Mouse (Mus musculus) forebrain, embryonic 11.5 days (tissue): ENCODE measurements at regions not wholly inside any gene's neighbourhood (a gene's known extent, or its start where the extent isn't known, plus 50 kb on each side); places are given as distances from the start of the nearest gene placed in this dataset.
"Not testable (repeated sequence)": the region's sequence is repeated elsewhere in the genome, so short reads cannot be mapped to it uniquely, and the experiment has no call there.

Source experiments
- ATAC-seq: fragments of 200-750 bp; cut with Nextera tagmentation; replicated peaks from 2 replicates; pipeline ENCODE4 v1.8.0; 2017; ENCODE audit warnings: moderate TSS enrichment; ENCODE audit not compliant: low FRiP score
- DNase-seq: peaks from one replicate; pipeline ENCODE4 v3.0.0-alpha.2; 2017; ENCODE audit warnings: low spot score
- H3K27ac ChIP-seq: fragments of 300-500 bp; sonication (generic); 2 replicates; pipeline ENCODE4 v1.5.1; 2014; ENCODE audit warnings: low read depth, low read length
- H3K27me3 ChIP-seq: fragments of 300-500 bp; sonication (generic); 2 replicates; pipeline ENCODE4 v1.6.1; 2014; ENCODE audit warnings: mild to moderate bottlenecking, low read length, mixed read lengths; ENCODE audit not compliant: control insufficient read depth, insufficient read depth
- H3K36me3 ChIP-seq: fragments of 300-500 bp; sonication (generic); 2 replicates; pipeline ENCODE4 v1.6.1; 2014; ENCODE audit warnings: mild to moderate bottlenecking, low read length, moderate library complexity, mixed read lengths; ENCODE audit not compliant: control insufficient read depth, insufficient read depth
- H3K4me1 ChIP-seq: fragments of 300-500 bp; sonication (generic); replicated peaks from 2 replicates; pipeline ENCODE4 v1.6.1; 2014; ENCODE audit warnings: low read length, mixed read lengths; ENCODE audit not compliant: control insufficient read depth, insufficient read depth
- H3K4me2 ChIP-seq: fragments of 300-500 bp; sonication (generic); 2 replicates; pipeline ENCODE4 v1.6.1; 2014; ENCODE audit warnings: low read depth, mild to moderate bottlenecking, low read length, moderate library complexity, mixed read lengths; ENCODE audit not compliant: severe bottlenecking
- H3K4me3 ChIP-seq: fragments of 300-500 bp; sonication (generic); 2 replicates; pipeline ENCODE4 v1.5.1; 2014; ENCODE audit warnings: low read depth, low read length
- H3K9ac ChIP-seq: fragments of 300-500 bp; sonication (generic); 2 replicates; pipeline ENCODE4 v1.6.1; 2014; ENCODE audit warnings: low read length
- H3K9me3 ChIP-seq: fragments of 300-500 bp; sonication (generic); 2 replicates; pipeline ENCODE4 v1.6.1; 2016; ENCODE audit warnings: low read length, mixed read lengths; ENCODE audit not compliant: control insufficient read depth
- WGBS: fragments of 180-500 bp; shearing (Covaris S2); extraction: QIAGEN DNeasy Blood & Tissue Kit; methylation state at CpG from one replicate; pipeline ENCODE4 v1.1.7; 2014; 5-methylcytosine and 5-hydroxymethylcytosine counted together

- not testable (repeated sequence) for ATAC-seq, H3K9me3 ChIP-seq, H3K9ac ChIP-seq, H3K27ac ChIP-seq, DNase-seq, H3K4me2 ChIP-seq, H3K36me3 ChIP-seq, H3K4me3 ChIP-seq, H3K27me3 ChIP-seq, H3K4me1 ChIP-seq
- 64% methylated on average over 3 of the region's 3 CpGs for WGBS
Measured at GRCm38 (mm10) chrX:19341231-19342007, 139.7 kb downstream of the Tex13c3 start.

GRCm38 (mm10) chrX:19313286-19313685 lies 167.8 kb downstream of the Tex13c3 start:
- ATAC-seq (no peak), DNase-seq (no peak)
- no peak overlapping the region for H3K4me3 ChIP-seq
- no peaks in the 10 kb centered on the region for H3K27me3 ChIP-seq
- H3K27ac ChIP-seq = no peak overlapping the region
- no peaks in the 10 kb centered on the region for H3K9me3 ChIP-seq
- no peak overlapping the region for H3K4me2 ChIP-seq
- 72% methylated on average over 2 of the region's 2 CpGs for WGBS
- no peak overlapping the region for H3K9ac ChIP-seq
- H3K36me3 ChIP-seq = no peaks in the 10 kb centered on the region
- no peaks in the 10 kb centered on the region for H3K4me1 ChIP-seq

DNA sequence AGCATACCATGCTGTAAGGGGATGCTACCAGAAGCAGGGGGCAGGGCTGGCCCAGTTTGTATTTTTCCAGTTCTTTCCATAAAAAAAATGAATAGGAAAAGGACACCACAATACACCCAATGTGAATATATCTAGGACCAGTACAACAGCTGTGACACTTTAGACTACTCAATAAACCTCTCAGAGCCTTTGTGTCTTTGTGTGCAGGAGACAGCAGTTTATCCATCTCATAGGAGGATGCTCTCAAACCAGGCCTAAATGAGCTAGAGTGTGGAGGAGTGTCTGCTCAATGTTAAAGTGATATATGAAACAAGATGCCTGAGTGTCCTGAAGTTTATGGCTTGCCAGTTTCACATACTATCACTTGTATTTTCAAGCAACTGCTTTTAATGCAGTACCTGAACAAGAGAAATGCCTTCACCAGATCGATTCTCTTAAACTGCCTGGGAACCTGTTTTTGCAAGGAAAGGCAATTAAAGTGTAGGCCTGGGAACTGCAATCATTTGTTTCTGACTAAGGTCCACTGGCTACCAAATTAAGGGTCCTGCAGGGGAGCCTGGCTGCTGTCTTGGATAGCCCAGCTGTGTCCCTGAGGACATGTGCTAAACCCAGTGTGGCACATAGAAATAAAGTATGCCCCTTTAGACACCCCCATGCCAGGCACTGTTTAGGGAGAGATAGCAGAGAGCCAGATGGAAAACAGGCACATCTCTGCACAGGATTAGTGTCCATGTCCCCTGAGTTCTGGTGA lies 169.1 kb downstream of the Tex13c3 start:
- H3K27ac ChIP-seq = no peak overlapping the region
- ATAC-seq (no peak), DNase-seq (no peak)
- no peak overlapping the region for H3K9ac ChIP-seq
- no peak overlapping the region for H3K4me2 ChIP-seq
- no peaks in the 10 kb centered on the region for H3K4me1 ChIP-seq
- H3K27me3 ChIP-seq = no peaks in the 10 kb centered on the region
- no peak overlapping the region for H3K4me3 ChIP-seq
- no peaks in the 10 kb centered on the region for H3K9me3 ChIP-seq
- 59% methylated on average over 1 of the region's 1 CpGs for WGBS
- no peaks in the 10 kb centered on the region for H3K36me3 ChIP-seq

DNA sequence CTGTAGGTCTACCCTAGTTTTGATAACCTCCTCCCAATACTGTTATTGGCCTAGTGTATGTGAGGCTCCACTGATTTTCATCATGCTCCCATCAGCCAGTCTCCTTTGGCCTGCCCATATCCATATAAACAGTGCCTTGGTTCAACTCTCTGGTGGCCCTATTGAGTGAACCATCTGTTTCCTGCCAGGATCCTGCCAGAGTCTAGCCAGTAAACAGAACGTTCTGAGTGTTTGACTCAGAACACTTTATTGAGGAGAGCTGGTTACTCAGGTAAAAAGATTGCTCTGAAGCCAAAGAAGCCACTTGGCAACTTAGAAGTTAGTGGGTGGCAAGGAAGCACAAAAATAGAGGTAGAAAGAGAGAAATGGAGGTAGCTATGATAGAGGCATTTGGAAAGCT lies 169.7 kb downstream of the Tex13c3 start:
- WGBS = 66% methylated on average over 1 of the region's 1 CpGs
- H3K36me3 ChIP-seq = no peaks in the 10 kb centered on the region
- H3K9me3 ChIP-seq = no peaks in the 10 kb centered on the region
- H3K9ac ChIP-seq = no peak overlapping the region
- ATAC-seq (no peak), DNase-seq (no peak)
- H3K4me2 ChIP-seq = no peak overlapping the region
- no peak overlapping the region for H3K27ac ChIP-seq
- H3K4me3 ChIP-seq = no peak overlapping the region
- no peaks in the 10 kb centered on the region for H3K27me3 ChIP-seq
- no peaks in the 10 kb centered on the region for H3K4me1 ChIP-seq

DNA sequence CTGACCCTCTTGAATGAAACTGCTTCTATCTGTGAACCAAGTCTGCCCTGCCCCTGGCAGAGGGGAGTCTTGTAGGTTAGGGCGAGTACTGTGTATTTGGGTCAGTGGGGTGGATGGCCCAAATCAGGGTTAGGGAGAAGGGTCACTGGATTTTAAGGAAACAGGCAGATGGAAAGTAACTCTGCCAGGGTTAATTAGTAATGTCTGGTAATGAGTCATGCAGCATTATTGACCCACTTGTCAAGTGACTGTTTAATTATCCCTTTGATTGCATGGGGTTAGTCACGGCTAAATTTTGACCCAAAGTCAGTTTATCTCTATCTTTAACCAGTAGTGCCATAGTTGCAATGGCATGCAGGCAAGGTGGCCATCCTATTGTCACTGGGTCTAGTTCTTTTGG lies 192.9 kb downstream of the Tex13c3 start:
- WGBS = 84% methylated on average over 2 of the region's 2 CpGs
- Histone ChIP-seq H3K36me3 (no peaks in the 10 kb centered on the region), H3K27ac (no peak overlapping the region), H3K9me3 (no peaks in the 10 kb centered on the region), H3K4me3 (no peak overlapping the region), H3K4me1 (no peaks in the 10 kb centered on the region), H3K9ac (no peak overlapping the region), H3K27me3 (no peaks in the 10 kb centered on the region), H3K4me2 (no peak overlapping the region)
- DNase-seq (no peak), ATAC-seq (no peak)

DNA sequence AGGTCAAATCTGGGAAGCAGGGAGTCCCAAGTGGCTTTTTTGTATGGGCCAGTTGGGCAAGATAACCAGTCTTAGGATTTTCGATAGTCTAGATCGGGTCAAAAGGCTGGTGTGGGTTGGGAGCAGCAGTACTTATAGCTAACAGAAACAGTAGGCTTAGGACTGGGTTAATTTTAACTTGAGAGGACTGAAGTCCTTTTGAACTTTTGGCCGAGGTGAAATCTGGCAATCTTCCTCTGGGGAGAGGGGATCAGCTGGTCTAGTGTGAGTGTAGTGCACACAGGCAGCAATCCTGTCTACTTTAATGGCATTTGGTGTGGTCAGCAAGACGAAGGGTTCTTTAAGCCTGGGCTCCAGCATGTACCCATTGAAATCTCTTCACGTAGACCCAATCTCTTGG lies 194.7 kb downstream of the Tex13c3 start:
- H3K4me1 ChIP-seq = no peaks in the 10 kb centered on the region
- ATAC-seq (no peak), DNase-seq (no peak)
- H3K27me3 ChIP-seq = no peaks in the 10 kb centered on the region
- no peaks in the 10 kb centered on the region for H3K9me3 ChIP-seq
- H3K4me2 ChIP-seq = no peak overlapping the region
- WGBS = 88% methylated on average over 5 of the region's 5 CpGs
- H3K9ac ChIP-seq = no peak overlapping the region
- no peaks in the 10 kb centered on the region for H3K36me3 ChIP-seq
- no peak overlapping the region for H3K4me3 ChIP-seq
- H3K27ac ChIP-seq = no peak overlapping the region

GRCm38 (mm10) chrX:19285773-19286172 lies 195.3 kb downstream of the Tex13c3 start:
- no peak for ATAC-seq
- no peak overlapping the region for H3K27ac ChIP-seq
- no peak overlapping the region for H3K4me3 ChIP-seq
- no peaks in the 10 kb centered on the region for H3K4me1 ChIP-seq
- no peaks in the 10 kb centered on the region for H3K36me3 ChIP-seq
- 84% methylated on average over 4 of the region's 4 CpGs for WGBS
- no peak overlapping the region for H3K9ac ChIP-seq
- DNase-seq = no peak
- no peaks in the 10 kb centered on the region for H3K27me3 ChIP-seq
- H3K9me3 ChIP-seq = no peaks in the 10 kb centered on the region
- no peak overlapping the region for H3K4me2 ChIP-seq

GRCm38 (mm10) chrX:19283078-19283477 lies 198.0 kb downstream of the Tex13c3 start:
- Histone ChIP-seq H3K27ac (no peak overlapping the region), H3K36me3 (no peaks in the 10 kb centered on the region), H3K9me3 (no peaks in the 10 kb centered on the region), H3K9ac (no peak overlapping the region), H3K4me2 (no peak overlapping the region), H3K27me3 (no peaks in the 10 kb centered on the region), H3K4me1 (no peaks in the 10 kb centered on the region), H3K4me3 (no peak overlapping the region)
- ATAC-seq = no peak
- DNase-seq = no peak
- 71% methylated on average over 3 of the region's 3 CpGs for WGBS

- Histone ChIP-seq H3K36me3 (no peaks in the 10 kb centered on the region), H3K27me3 (no peaks in the 10 kb centered on the region), H3K9ac (no peak overlapping the region), H3K4me1 (no peaks in the 10 kb centered on the region), H3K9me3 (no peaks in the 10 kb centered on the region), H3K27ac (no peak overlapping the region), H3K4me3 (no peak overlapping the region), H3K4me2 (no peak overlapping the region)
- ATAC-seq (no peak), DNase-seq (no peak)
Measured at GRCm38 (mm10) chrX:19264237-19264636, 216.9 kb downstream of the Tex13c3 start.
